Mouse (Mus musculus): ENCODE measurements around the gene Apod. TPM values are rescaled to one million over a fixed set of nuclear protein-coding genes. Genes with fewer than 3 reads are reported as not detected.

Apod gene
- polyA plus RNA-seq, 1 experiment: 458 TPM

DNA sequence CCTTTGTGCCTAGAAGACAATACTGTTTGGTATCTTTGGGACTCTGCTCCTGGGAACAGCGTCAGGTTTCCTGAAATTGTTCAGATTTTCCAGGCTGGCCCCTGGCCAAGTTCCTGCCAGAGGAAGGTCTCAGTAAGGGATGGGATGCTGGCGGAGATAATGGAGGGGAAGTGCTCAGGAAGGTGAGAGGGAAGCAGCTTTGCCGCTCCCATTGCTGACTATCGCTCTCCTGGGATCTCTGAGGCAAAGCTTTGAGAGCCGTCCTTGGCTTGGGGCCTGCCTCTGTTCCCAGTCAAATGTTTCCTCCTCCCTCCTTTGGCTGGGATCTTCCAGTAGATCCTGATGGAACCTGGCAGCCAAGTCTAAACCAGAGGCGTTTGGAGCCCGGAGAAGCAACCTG lies 38.1 kb downstream of the Apod start:
- TF ChIP-seq POLR2A (IDR thresholded peaks at IDR 0.05; ENCODE audit: borderline replicate concordance, insufficient read depth, low read length) (no peak), CTCF (IDR thresholded peaks at IDR 0.05; ENCODE audit: borderline replicate concordance, insufficient read depth, low read depth, low read length) (no peak)
- Histone ChIP-seq H3K27me3 (ENCODE audit: control insufficient read depth, insufficient read depth, low read length) (no peaks in the 10 kb centered on the region), H3K4me1 (ENCODE audit: control insufficient read depth, insufficient read depth, low read length) (peaks cover 7% of the 10 kb centered on the region; the same call in 1 of the 2 replicates), H3K27ac (ENCODE audit: insufficient read depth, low read length) (0 out of 2 replicates have a peak overlapping the region, but pooled peaks have one; percentile 12), H3K4me3 (replicated peaks; ENCODE audit: insufficient read depth, low read depth, low read length) (no peak overlapping the region)
- WGBS: 8% methylated on average over 7 of the region's 7 CpGs
- DNase-seq: peak; percentile 62 to 74

DNA sequence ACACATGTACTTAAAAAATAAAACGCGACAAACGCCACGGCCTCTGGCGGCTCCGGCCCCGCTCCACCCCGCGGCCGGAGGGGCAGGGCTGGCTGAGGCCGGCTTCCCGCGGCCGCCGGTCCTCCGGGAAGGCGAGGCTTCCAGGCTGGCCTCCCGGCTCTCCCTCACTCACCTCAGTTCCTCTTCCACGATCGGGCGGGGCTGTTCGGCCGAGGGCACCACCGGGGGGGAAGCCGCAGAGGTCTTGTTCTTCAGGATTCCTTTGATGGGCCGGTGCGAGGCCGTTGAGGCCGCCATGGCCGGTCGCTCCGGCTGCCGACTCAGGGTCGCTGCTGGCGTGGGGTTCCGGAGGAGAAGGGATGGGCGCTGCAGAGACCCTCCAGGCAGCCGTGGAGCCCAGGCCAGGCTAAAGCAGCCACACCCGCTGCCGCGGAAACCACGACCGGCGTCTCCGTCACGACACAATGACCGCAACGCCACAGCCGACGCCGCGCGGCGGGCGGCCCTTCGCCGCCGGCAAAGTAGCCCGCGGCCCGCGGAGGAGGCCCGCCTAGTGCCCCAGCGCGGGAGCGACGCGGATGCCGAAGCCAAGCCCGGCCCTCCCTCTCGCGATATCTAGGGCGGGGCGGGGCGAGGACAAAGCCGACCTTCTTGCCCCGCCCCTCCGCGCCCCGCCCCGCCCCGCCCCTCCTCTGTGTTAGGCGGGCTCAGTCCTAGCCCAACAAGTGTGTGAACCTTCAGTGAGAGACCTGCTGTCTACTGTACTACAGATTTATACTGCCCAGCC lies 39.7 kb downstream of the Apod start, which contains the start of gene Ppp1r2:
Gene Ppp1r2 (minus strand): TSS at position 604 of the 787 bp plus-strand sequence.
- peak; percentile 69; the same call in 1 of the 2 replicates for TF ChIP-seq POLR2A (IDR thresholded peaks at IDR 0.05; ENCODE audit: borderline replicate concordance, insufficient read depth, low read length)
- no peak for TF ChIP-seq CTCF (IDR thresholded peaks at IDR 0.05; ENCODE audit: borderline replicate concordance, insufficient read depth, low read depth, low read length)
- Histone ChIP-seq H3K4me1 (ENCODE audit: control insufficient read depth, insufficient read depth, low read length) (peaks cover 7% of the 10 kb centered on the region; the same call in 1 of the 2 replicates), H3K27ac (ENCODE audit: insufficient read depth, low read length) (peak within 1 kb of the TSS; percentile 76), H3K27me3 (ENCODE audit: control insufficient read depth, insufficient read depth, low read length) (no peaks in the 10 kb centered on the region), H3K4me3 (replicated peaks; ENCODE audit: insufficient read depth, low read depth, low read length) (peak within 1 kb of the TSS; percentile 72)
- WGBS: under 1% methylated on average over 80 of the region's 83 CpGs
- DNase-seq: peak; percentile 90 to 92

DNA sequence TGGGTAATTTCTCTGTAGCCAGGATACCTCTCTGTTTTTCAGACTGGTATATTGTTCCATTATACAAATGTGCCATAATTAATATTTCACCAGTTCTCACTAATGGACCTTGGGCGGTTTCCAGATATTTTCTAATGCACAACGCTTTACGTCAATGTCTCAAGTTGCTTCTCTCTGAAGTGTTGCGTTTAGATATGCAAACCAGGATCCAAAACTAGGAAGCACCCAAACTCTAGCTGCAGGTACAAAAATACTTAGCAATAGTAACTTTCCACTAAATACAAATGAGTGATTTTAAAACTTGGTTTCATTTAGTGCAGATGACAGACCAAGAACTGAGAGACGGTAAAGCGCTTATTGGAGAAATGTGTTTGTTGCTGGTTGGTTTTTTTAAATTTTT lies 40.5 kb downstream of the Apod start:
- Histone ChIP-seq H3K4me3 (replicated peaks; ENCODE audit: insufficient read depth, low read depth, low read length) (peak overlapping the region; percentile 72), H3K27me3 (ENCODE audit: control insufficient read depth, insufficient read depth, low read length) (no peaks in the 10 kb centered on the region), H3K4me1 (ENCODE audit: control insufficient read depth, insufficient read depth, low read length) (peaks cover 7% of the 10 kb centered on the region; the same call in 1 of the 2 replicates), H3K27ac (ENCODE audit: insufficient read depth, low read length) (no peak overlapping the region)
- DNase-seq: no peak
- TF ChIP-seq CTCF (IDR thresholded peaks at IDR 0.05; ENCODE audit: borderline replicate concordance, insufficient read depth, low read depth, low read length): no peak
- no peak for TF ChIP-seq POLR2A (IDR thresholded peaks at IDR 0.05; ENCODE audit: borderline replicate concordance, insufficient read depth, low read length)
- WGBS: 2% methylated on average over 6 of the region's 6 CpGs

DNA sequence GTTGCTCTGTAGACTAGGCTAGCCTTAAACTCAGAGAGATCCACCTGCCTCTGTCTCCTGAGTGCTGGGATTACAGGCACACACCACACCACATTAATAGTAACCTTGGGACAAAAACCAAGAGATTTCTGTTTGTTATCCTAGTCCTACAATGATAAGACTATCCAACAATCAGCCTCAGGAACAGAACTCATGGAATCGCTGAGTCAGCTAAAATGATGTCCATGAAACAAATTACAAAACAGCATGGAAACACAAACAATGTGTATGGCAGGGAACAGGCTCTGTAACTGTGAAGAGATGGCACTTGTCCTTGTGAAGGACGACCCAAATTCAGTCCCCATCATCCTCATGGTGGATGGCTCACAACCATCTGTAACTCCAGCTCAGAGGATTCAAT lies 47.9 kb downstream of the Apod start:
- 82% methylated on average over 2 of the region's 2 CpGs for WGBS
- TF ChIP-seq POLR2A (IDR thresholded peaks at IDR 0.05; ENCODE audit: borderline replicate concordance, insufficient read depth, low read length): no peak
- TF ChIP-seq CTCF (IDR thresholded peaks at IDR 0.05; ENCODE audit: borderline replicate concordance, insufficient read depth, low read depth, low read length): no peak
- Histone ChIP-seq H3K27ac (ENCODE audit: insufficient read depth, low read length) (no peak overlapping the region), H3K4me3 (replicated peaks; ENCODE audit: insufficient read depth, low read depth, low read length) (no peak overlapping the region), H3K27me3 (ENCODE audit: control insufficient read depth, insufficient read depth, low read length) (no peaks in the 10 kb centered on the region), H3K4me1 (ENCODE audit: control insufficient read depth, insufficient read depth, low read length) (no peaks in the 10 kb centered on the region)
- no peak for DNase-seq

DNA sequence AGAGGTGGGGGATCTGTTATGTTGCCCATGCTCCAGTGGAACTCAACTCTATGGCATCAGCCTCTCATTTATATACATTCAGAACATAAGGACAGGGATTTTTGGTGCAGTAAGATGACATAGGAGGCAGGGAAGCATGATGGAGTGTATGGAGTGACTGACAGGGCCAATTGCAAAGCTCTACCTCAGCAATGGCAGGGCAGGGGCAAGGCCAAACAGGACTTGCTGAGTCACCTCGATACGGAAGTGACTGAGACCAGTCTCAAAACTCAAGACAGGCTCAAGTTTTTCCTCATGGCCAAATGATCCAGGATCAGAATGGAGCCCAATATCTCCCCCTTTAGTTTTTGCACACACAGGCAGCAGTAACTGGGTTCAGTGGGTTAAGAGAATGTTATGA lies 58.5 kb downstream of the Apod start:
- Histone ChIP-seq H3K27ac (ENCODE audit: insufficient read depth, low read length) (no peak overlapping the region), H3K4me3 (replicated peaks; ENCODE audit: insufficient read depth, low read depth, low read length) (no peak overlapping the region), H3K27me3 (ENCODE audit: control insufficient read depth, insufficient read depth, low read length) (no peaks in the 10 kb centered on the region), H3K4me1 (ENCODE audit: control insufficient read depth, insufficient read depth, low read length) (no peaks in the 10 kb centered on the region)
- 83% methylated on average over 2 of the region's 2 CpGs for WGBS
- TF ChIP-seq CTCF (IDR thresholded peaks at IDR 0.05; ENCODE audit: borderline replicate concordance, insufficient read depth, low read depth, low read length) (no peak), POLR2A (IDR thresholded peaks at IDR 0.05; ENCODE audit: borderline replicate concordance, insufficient read depth, low read length) (no peak)
- DNase-seq: no peak

DNA sequence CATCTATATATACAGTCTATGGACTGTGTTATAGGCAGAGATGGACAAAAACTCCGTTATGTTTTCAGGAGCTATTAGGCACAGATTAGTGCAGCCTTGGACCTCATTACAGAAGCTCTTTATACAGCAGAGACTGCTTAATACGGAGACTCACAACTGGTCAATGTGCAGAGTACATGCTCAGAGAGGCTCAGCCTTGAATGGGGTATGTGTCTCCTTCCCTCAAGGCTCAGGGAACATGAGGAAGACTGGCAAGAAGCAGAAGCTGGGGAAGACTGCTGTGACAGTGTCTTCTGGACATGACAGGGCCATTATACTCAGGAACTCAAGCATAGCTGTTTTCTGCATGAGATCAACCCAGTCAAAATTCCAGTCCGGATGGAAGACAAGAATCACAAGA lies 58.9 kb downstream of the Apod start:
- TF ChIP-seq POLR2A (IDR thresholded peaks at IDR 0.05; ENCODE audit: borderline replicate concordance, insufficient read depth, low read length) (no peak), CTCF (IDR thresholded peaks at IDR 0.05; ENCODE audit: borderline replicate concordance, insufficient read depth, low read depth, low read length) (no peak)
- H3K27me3 ChIP-seq (ENCODE audit: control insufficient read depth, insufficient read depth, low read length): no peaks in the 10 kb centered on the region
- DNase-seq: no peak
- no peak overlapping the region for H3K4me3 ChIP-seq (replicated peaks; ENCODE audit: insufficient read depth, low read depth, low read length)
- H3K4me1 ChIP-seq (ENCODE audit: control insufficient read depth, insufficient read depth, low read length): no peaks in the 10 kb centered on the region
- 47% methylated on average over 3 of the region's 3 CpGs for WGBS
- H3K27ac ChIP-seq (ENCODE audit: insufficient read depth, low read length): no peak overlapping the region

DNA sequence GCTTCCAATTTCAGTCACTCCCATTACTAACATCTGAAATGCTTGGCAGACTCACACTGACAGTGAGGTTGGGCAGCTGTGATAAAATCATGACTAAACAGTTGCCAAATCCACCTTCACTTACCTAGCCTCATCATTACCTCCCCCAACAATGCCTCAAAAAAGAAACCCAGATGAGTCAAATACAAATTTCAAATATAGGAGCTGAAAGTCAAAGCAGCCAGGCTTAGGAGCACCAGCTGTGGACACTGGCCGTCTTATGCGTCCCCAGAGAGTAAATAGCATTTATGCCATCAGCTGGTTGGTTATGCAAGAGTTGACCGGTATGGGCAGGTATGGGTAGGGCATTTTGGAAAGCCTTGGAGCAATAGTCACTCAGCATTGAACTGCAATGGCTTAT lies 65.2 kb downstream of the Apod start:
- H3K4me3 ChIP-seq (replicated peaks; ENCODE audit: insufficient read depth, low read depth, low read length): no peak overlapping the region
- H3K4me1 ChIP-seq (ENCODE audit: control insufficient read depth, insufficient read depth, low read length): no peaks in the 10 kb centered on the region
- no peaks in the 10 kb centered on the region for H3K27me3 ChIP-seq (ENCODE audit: control insufficient read depth, insufficient read depth, low read length)
- WGBS: 78% methylated on average over 3 of the region's 3 CpGs
- no peak overlapping the region for H3K27ac ChIP-seq (ENCODE audit: insufficient read depth, low read length)
- no peak for DNase-seq
- no peak for TF ChIP-seq CTCF (IDR thresholded peaks at IDR 0.05; ENCODE audit: borderline replicate concordance, insufficient read depth, low read depth, low read length)
- no peak for TF ChIP-seq POLR2A (IDR thresholded peaks at IDR 0.05; ENCODE audit: borderline replicate concordance, insufficient read depth, low read length)

DNA sequence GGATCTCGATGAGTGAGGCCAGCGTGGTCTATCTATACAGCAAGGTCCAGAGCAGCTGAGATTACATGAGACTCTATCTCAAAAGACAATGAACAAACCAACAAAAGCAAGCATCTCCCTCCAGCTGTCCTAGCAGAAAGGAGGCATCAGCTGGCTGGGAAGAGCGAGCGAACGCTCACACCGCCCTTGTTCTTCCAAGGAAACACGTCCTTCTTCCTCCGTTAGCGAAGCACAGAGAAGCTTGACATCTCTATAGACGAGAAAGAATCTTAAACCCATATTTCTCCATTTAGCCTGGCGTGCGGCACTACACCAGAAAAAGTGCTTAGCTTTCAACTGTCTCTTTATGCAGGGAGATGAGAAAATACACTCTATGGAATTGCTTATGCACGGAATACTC lies 65.9 kb downstream of the Apod start:
- DNase-seq: no peak
- no peaks in the 10 kb centered on the region for H3K27me3 ChIP-seq (ENCODE audit: control insufficient read depth, insufficient read depth, low read length)
- no peaks in the 10 kb centered on the region for H3K4me1 ChIP-seq (ENCODE audit: control insufficient read depth, insufficient read depth, low read length)
- TF ChIP-seq CTCF (IDR thresholded peaks at IDR 0.05; ENCODE audit: borderline replicate concordance, insufficient read depth, low read depth, low read length): no peak
- H3K4me3 ChIP-seq (replicated peaks; ENCODE audit: insufficient read depth, low read depth, low read length): no peak overlapping the region
- no peak overlapping the region for H3K27ac ChIP-seq (ENCODE audit: insufficient read depth, low read length)
- 90% methylated on average over 13 of the region's 13 CpGs for WGBS
